ENCODE assay signal across 10 mouse cellular contexts in genomic region chr16:44688507-44688906, GRCm38 (mm10). TPM values are rescaled to one million over a fixed set of nuclear protein-coding genes. Genes with fewer than 3 reads are reported as not detected.
DNase-seq lines count a peak whose midpoint lies in the region; ATAC-seq and TF ChIP-seq lines count a peak whose summit lies in the region.
"Had no signal": no experiment of that assay in that cellular context is flagged by ENCODE, and none has a peak within 500 bp of the region (broad histone marks: within the 10 kb centered on the region; RNA-seq: fewer than 3 reads in every experiment).

No protein-coding gene starts in this region.

- H3K4me3 ChIP-seq in heart, embryonic 13.5 days, result peak overlapping the region; percentile 31
- no peak overlapping the region for H3K4me3 ChIP-seq in forebrain, postnatal 0 days (ENCODE audit: low read depth, low read length)
- peak overlapping the region; percentile 30; the same call in 1 of the 2 replicates for H3K4me3 ChIP-seq in midbrain, embryonic 12.5 days

- DNase-seq in heart, postnatal 36 days, result no peak
- peak; percentile 64 for DNase-seq in brain, embryonic 14.5 days (ENCODE audit: low read depth)
- no peak for DNase-seq in forebrain, postnatal 0 days
- DNase-seq in left cerebral cortex, adult 18-20 months (ENCODE audit: low spot score in 2 of 2), result no peak
- DNase-seq in urinary bladder, postnatal 10 days (ENCODE audit: low spot score), result no peak
- DNase-seq: cerebellum, adult 9-11 months; gastrocnemius, postnatal 36 days had no signal

- H3K9ac ChIP-seq in heart, embryonic 13.5 days, result no peak overlapping the region
- H3K9ac ChIP-seq in forebrain, postnatal 0 days, result no peak overlapping the region
- H3K9ac ChIP-seq in midbrain, embryonic 12.5 days (replicated peaks), result no peak overlapping the region; the same call in 1 of the 2 replicates

- TF ChIP-seq POLR2A in brain, embryonic 14.5 days (IDR thresholded peaks at IDR 0.05; ENCODE audit: borderline replicate concordance, extremely low read depth, insufficient read depth, insufficient read length, poor library complexity, severe bottlenecking), result no peak

- peaks cover 31% of the 10 kb centered on the region for H3K4me1 ChIP-seq in heart, embryonic 13.5 days
- H3K4me1 ChIP-seq in forebrain, postnatal 0 days (ENCODE audit: insufficient read depth), result 0 out of 2 replicates have a peak, but pooled peaks cover 8% of the 10 kb centered on the region
- peaks cover 40% of the 10 kb centered on the region for H3K4me1 ChIP-seq in midbrain, embryonic 12.5 days

- peak overlapping the region; percentile 58 for H3K4me2 ChIP-seq in heart, embryonic 13.5 days
- H3K4me2 ChIP-seq in forebrain, postnatal 0 days (ENCODE audit: low read depth), result peak overlapping the region; percentile 47; the same call in 1 of the 2 replicates
- peak overlapping the region; percentile 51 for H3K4me2 ChIP-seq in midbrain, embryonic 12.5 days (replicated peaks)

- H3K27me3 ChIP-seq in heart, embryonic 13.5 days (replicated peaks), result 0 out of 2 replicates have a peak, but pooled peaks cover 7% of the 10 kb centered on the region
- no peaks in the 10 kb centered on the region for H3K27me3 ChIP-seq in forebrain, postnatal 0 days (ENCODE audit: insufficient read depth, low read length)
- peaks cover 8% of the 10 kb centered on the region; the same call in 1 of the 2 replicates for H3K27me3 ChIP-seq in midbrain, embryonic 12.5 days

- H3K36me3 ChIP-seq in heart, embryonic 13.5 days, result no peaks in the 10 kb centered on the region
- H3K36me3 ChIP-seq in forebrain, postnatal 0 days (ENCODE audit: insufficient read depth), result no peaks in the 10 kb centered on the region
- H3K36me3 ChIP-seq in midbrain, embryonic 12.5 days, result no peaks in the 10 kb centered on the region

- WGBS in heart, embryonic 13.5 days, result 27% methylated on average over 4 of the region's 4 CpGs
- WGBS in forebrain, postnatal 0 days, result 7% methylated on average over 4 of the region's 4 CpGs
- 1% methylated on average over 4 of the region's 4 CpGs for WGBS in midbrain, embryonic 12.5 days

- intact Hi-C loops in heart, postnatal 36 days (cut with DNase I), result no loop called here

- H3K27ac ChIP-seq in heart, embryonic 13.5 days (replicated peaks), result no peak overlapping the region
- H3K27ac ChIP-seq in forebrain, postnatal 0 days (ENCODE audit: low read depth, low read length), result no peak overlapping the region
- peak overlapping the region; percentile 92 for H3K27ac ChIP-seq in midbrain, embryonic 12.5 days (replicated peaks)

- no peak for TF ChIP-seq CTCF in brain, embryonic 14.5 days (IDR thresholded peaks at IDR 0.05; ENCODE audit: borderline replicate concordance, extremely low read depth, insufficient read depth, insufficient read length)
- no peak for TF ChIP-seq CTCF in forebrain, postnatal 0 days (IDR thresholded peaks at IDR 0.05; ENCODE audit: low read depth)

- no peak for ATAC-seq in heart, embryonic 13.5 days (ENCODE audit: extremely low read depth, insufficient number of reproducible peaks, low FRiP score, low TSS enrichment)
- no peak for ATAC-seq in forebrain, postnatal 0 days
- no peak for ATAC-seq in midbrain, embryonic 12.5 days (ENCODE audit: low FRiP score, low read depth)
- ATAC-seq in megakaryocyte, adult 5-6 weeks (ENCODE audit: poor library complexity, severe bottlenecking), result no peak

- H3K9me3 ChIP-seq in heart, embryonic 13.5 days, result no peaks in the 10 kb centered on the region
- no peaks in the 10 kb centered on the region for H3K9me3 ChIP-seq in forebrain, postnatal 0 days (ENCODE audit: low read length)
- no peaks in the 10 kb centered on the region for H3K9me3 ChIP-seq in midbrain, embryonic 12.5 days

RNA-seq across cellular contexts. Expression of gene Nepro, which starts 35.6 kb away (rescaled TPM):
- polyA plus RNA-seq in heart, embryonic 13.5 days (2015; fragmentation: Nextera tagmentation; extraction: Ambion mirVana), result 5.7 and 5.9 TPM in 2 replicates
- 1 to 10 TPM; 5.1 to 5.7 TPM for total RNA-seq in heart, postnatal 36 days (2021)
- polyA plus RNA-seq in brain, embryonic 14.5 days (2012; rRNA removed), result 6.2 and 6.3 TPM in 2 replicates
- 4.0 and 5.4 TPM in 2 replicates for total RNA-seq in forebrain, postnatal 0 days (2014; rRNA removed)
- polyA plus RNA-seq in forebrain, postnatal 0 days (2015; fragmentation: Nextera tagmentation; extraction: Ambion mirVana), result 1.7 and 2.2 TPM in 2 replicates
- 9.5 and 9.9 TPM in 2 replicates for polyA plus RNA-seq in midbrain, embryonic 12.5 days (2016; fragmentation: Nextera tagmentation; extraction: Ambion mirVana)
- total RNA-seq in left cerebral cortex, adult 18-20 months (2021), result 1 to 10 TPM; 5.8 to 7.0 TPM
- 8.6 and 11.2 TPM in 2 replicates for total RNA-seq in megakaryocyte, adult 5-6 weeks (2015)
- 13.4 and 15.1 TPM in 2 replicates for total RNA-seq in megakaryocyte, adult 5-6 weeks (2017)

RNA-seq across cellular contexts. Expression of gene Gtpbp8, which starts 57.7 kb away (rescaled TPM):
- polyA plus RNA-seq in heart, embryonic 13.5 days (2015; fragmentation: Nextera tagmentation; extraction: Ambion mirVana), result 18.3 and 19.3 TPM in 2 replicates
- 10 to 100 TPM; 10.1 to 10.2 TPM for total RNA-seq in heart, postnatal 36 days (2021)
- 16.2 and 18.6 TPM in 2 replicates for polyA plus RNA-seq in brain, embryonic 14.5 days (2012; rRNA removed)
- total RNA-seq in forebrain, postnatal 0 days (2014; rRNA removed), result 28.6 and 45.3 TPM in 2 replicates
- polyA plus RNA-seq in forebrain, postnatal 0 days (2015; fragmentation: Nextera tagmentation; extraction: Ambion mirVana), result 26.9 and 32.0 TPM in 2 replicates
- polyA plus RNA-seq in midbrain, embryonic 12.5 days (2016; fragmentation: Nextera tagmentation; extraction: Ambion mirVana), result 37.9 and 40.1 TPM in 2 replicates
- total RNA-seq in left cerebral cortex, adult 18-20 months (2021), result 10 to 100 TPM; 22.7 to 24.9 TPM
- 5.8 and 17.2 TPM in 2 replicates for total RNA-seq in megakaryocyte, adult 5-6 weeks (2015)
- 11.1 and 13.2 TPM in 2 replicates for total RNA-seq in megakaryocyte, adult 5-6 weeks (2017)
